Mouse (Mus musculus) myocyte (in vitro differentiated cells): ENCODE data around the gene Wdfy3.

Source experiments
- E2F4 ChIP-seq: IDR thresholded peaks from one replicate; pipeline ENCODE4 v1.6.1; 2011; ENCODE audit warnings: mild to moderate bottlenecking, control low read depth, moderate library complexity; ENCODE audit not compliant: insufficient read depth
- MAX ChIP-seq: IDR thresholded peaks from one replicate; pipeline ENCODE4 v1.6.1; 2011; ENCODE audit warnings: low read depth, mild to moderate bottlenecking, control low read depth
- MYOD1 ChIP-seq, 3 experiments: IDR thresholded peaks; one replicate each; pipeline ENCODE4 v1.6.1; 2011; ENCODE audit warnings: control low read depth in 2 of 3, low read depth in 2 of 3, mild to moderate bottlenecking in 2 of 3, moderate library complexity in 1 of 3; ENCODE audit not compliant: insufficient read length in 2 of 3, control insufficient read depth in 1 of 3
- POLR2A ChIP-seq: IDR thresholded peaks from one replicate; pipeline ENCODE4 v1.6.1; 2011; ENCODE audit warnings: low read depth, mild to moderate bottlenecking, control low read depth, moderate library complexity; ENCODE audit not compliant: insufficient read length
- POLR2AphosphoS2 ChIP-seq: IDR thresholded peaks from one replicate; pipeline ENCODE4 v1.6.1; 2011; ENCODE audit warnings: low read depth, control low read depth; ENCODE audit not compliant: insufficient read length
- TCF12 ChIP-seq: IDR thresholded peaks from one replicate; pipeline ENCODE4 v1.6.1; 2011; ENCODE audit warnings: mild to moderate bottlenecking, control low read depth; ENCODE audit not compliant: poor library complexity, insufficient read depth, severe bottlenecking
- USF1 ChIP-seq: IDR thresholded peaks from one replicate; pipeline ENCODE4 v1.6.1; 2011; ENCODE audit warnings: low read depth, mild to moderate bottlenecking, control low read depth, moderate library complexity

DNA sequence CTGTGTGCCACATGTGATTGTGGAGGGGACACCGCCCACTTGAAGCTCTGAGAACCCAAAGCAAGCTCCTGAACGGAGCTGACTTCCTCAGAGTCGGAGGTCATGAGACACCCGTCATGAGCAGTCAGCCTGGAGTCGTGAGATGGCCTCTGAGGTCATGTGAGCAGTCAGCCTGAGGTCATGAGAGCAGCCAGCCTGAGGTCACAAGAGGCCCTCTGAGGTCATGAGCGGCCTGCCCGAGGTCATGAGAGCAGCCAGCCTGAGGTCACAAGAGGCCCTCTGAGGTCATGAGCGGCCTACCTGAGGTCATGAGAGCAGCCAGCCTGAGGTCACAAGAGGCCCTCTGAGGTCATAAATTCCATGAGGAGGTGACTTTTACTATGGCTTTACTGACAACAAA lies 120.4 kb downstream of the Wdfy3 start:
- no peak for TF ChIP-seq MYOD1 (IDR thresholded peaks at IDR 0.05; ENCODE audit: control insufficient read depth in 1 of 3, insufficient read length in 2 of 3, low read depth in 2 of 3)
- no peak for TF ChIP-seq POLR2A
- no peak for TF ChIP-seq USF1
- TF ChIP-seq POLR2AphosphoS2 = no peak
- no peak for TF ChIP-seq TCF12
- no peak for TF ChIP-seq MAX
- TF ChIP-seq E2F4 = no peak
